Mouse (Mus musculus) limb, embryonic 13.5 days (tissue): ENCODE results near the gene Hoxd8. TPM values are rescaled to one million over a fixed set of nuclear protein-coding genes. Genes with fewer than 3 reads are reported as not detected.
A peak's percentile ranks its signal among the peaks of the same experiment; 100 is the strongest.

Source experiments
- ATAC-seq: fragments of 200-750 bp; cut with Nextera tagmentation; 2 replicates; pipeline ENCODE4 v1.8.0; 2017; ENCODE audit warnings: low read depth, moderate number of reproducible peaks, moderate TSS enrichment; ENCODE audit not compliant: low FRiP score
- H3K27ac ChIP-seq: fragments of 300-500 bp; sonication (generic); 2 replicates; pipeline ENCODE4 v1.5.1; 2015; ENCODE audit warnings: inconsistent platforms, mild to moderate bottlenecking, moderate library complexity
- H3K27me3 ChIP-seq: fragments of 300-500 bp; sonication (generic); 2 replicates; pipeline ENCODE4 v1.6.1; 2015; ENCODE audit warnings: mild to moderate bottlenecking, inconsistent platforms
- H3K36me3 ChIP-seq: fragments of 300-500 bp; sonication (generic); 2 replicates; pipeline ENCODE4 v1.6.1; 2015; ENCODE audit warnings: inconsistent platforms, mild to moderate bottlenecking, moderate library complexity
- H3K4me1 ChIP-seq: fragments of 300-500 bp; sonication (generic); 2 replicates; pipeline ENCODE4 v1.6.1; 2015; ENCODE audit warnings: inconsistent platforms
- H3K4me2 ChIP-seq: fragments of 300-500 bp; sonication (generic); replicated peaks from 2 replicates; pipeline ENCODE4 v1.6.1; 2015; ENCODE audit warnings: inconsistent platforms, mild to moderate bottlenecking, moderate library complexity
- H3K4me3 ChIP-seq: fragments of 300-500 bp; sonication (generic); 2 replicates; pipeline ENCODE4 v1.5.1; 2015; ENCODE audit warnings: moderate library complexity, mild to moderate bottlenecking, inconsistent platforms
- H3K9ac ChIP-seq: fragments of 300-500 bp; sonication (generic); 2 replicates; pipeline ENCODE4 v1.6.1; 2015; ENCODE audit warnings: mild to moderate bottlenecking, inconsistent platforms
- H3K9me3 ChIP-seq: fragments of 300-500 bp; sonication (generic); 2 replicates; pipeline ENCODE4 v1.6.1; 2016; ENCODE audit warnings: inconsistent platforms
- WGBS: fragments of 180-500 bp; shearing (Covaris S2); methylation state at CpG from one replicate; pipeline ENCODE4 v1.1.7; 2015; 5-methylcytosine and 5-hydroxymethylcytosine counted together
- polyA plus RNA-seq: library from polyadenylated mRNA; unstranded; fragments of >200 nt; fragmentation: Nextera tagmentation; extraction: Ambion mirVana; gene quantifications from 2 replicates; pipeline ENCODE4 v1.2.1, GENCODE M21; 2015

Gene Hoxd8
- polyA plus RNA-seq, 1 experiment from 2014 or later = 7.5 TPM

GRCm38 (mm10) chr2:74660421-74661375 is 43.7 kb upstream of the Hoxd8 start:
- Histone ChIP-seq H3K36me3 (0 out of 2 replicates have a peak, but pooled peaks cover 2% of the 10 kb centered on the region), H3K9me3 (no peaks in the 10 kb centered on the region), H3K9ac (peak overlapping the region; percentile 98), H3K4me3 (peak overlapping the region; percentile 63), H3K27ac (peak overlapping the region; percentile 95), H3K4me1 (peaks cover 16% of the 10 kb centered on the region), H3K4me2 (peak overlapping the region; percentile 74), H3K27me3 (peaks cover 49% of the 10 kb centered on the region)
- ATAC-seq = peak; percentile 42; the same call in 1 of the 2 replicates
- WGBS = 1% methylated on average over 30 of the region's 30 CpGs

DNA sequence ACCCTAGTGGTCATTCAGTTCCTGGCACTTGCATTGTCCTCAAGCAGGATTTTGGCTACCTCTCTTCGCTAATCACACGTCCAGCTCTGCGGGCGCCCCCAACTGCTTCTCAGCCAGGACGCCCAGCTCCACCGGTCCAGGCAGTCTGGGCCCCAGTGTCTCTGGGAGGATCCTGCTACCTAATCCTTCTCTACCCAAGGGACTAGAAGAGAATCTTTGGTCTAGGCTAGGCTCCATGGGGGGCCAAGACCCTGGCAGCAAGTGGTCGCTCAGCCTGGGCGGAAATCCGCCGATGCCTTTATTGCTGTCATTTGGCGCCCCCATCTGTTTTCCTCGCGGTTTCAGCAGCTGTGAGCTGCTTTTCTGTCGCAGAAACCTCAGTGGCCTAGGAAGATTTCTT is 42.7 kb upstream of the Hoxd8 start:
- H3K4me1 ChIP-seq = peaks cover 16% of the 10 kb centered on the region
- peak; percentile 38 for ATAC-seq
- H3K4me2 ChIP-seq = peak overlapping the region; percentile 74
- peak overlapping the region; percentile 63 for H3K4me3 ChIP-seq
- WGBS = under 1% methylated on average over 14 of the region's 14 CpGs
- H3K9me3 ChIP-seq = no peaks in the 10 kb centered on the region
- H3K27ac ChIP-seq = peak overlapping the region; percentile 95
- 0 out of 2 replicates have a peak, but pooled peaks cover 2% of the 10 kb centered on the region for H3K36me3 ChIP-seq
- H3K9ac ChIP-seq = peak overlapping the region; percentile 98
- peaks cover 51% of the 10 kb centered on the region for H3K27me3 ChIP-seq

GRCm38 (mm10) chr2:74663291-74663925 is 41.0 kb upstream of the Hoxd8 start:
- ATAC-seq = no peak
- Histone ChIP-seq H3K9ac (peak overlapping the region; percentile 64), H3K9me3 (no peaks in the 10 kb centered on the region), H3K4me1 (peaks cover 16% of the 10 kb centered on the region), H3K4me3 (peak overlapping the region; percentile 36), H3K27ac (peak overlapping the region; percentile 85), H3K27me3 (peaks cover 57% of the 10 kb centered on the region), H3K4me2 (peak overlapping the region; percentile 74), H3K36me3 (no peaks in the 10 kb centered on the region)
- 2% methylated on average over 18 of the region's 18 CpGs for WGBS

DNA sequence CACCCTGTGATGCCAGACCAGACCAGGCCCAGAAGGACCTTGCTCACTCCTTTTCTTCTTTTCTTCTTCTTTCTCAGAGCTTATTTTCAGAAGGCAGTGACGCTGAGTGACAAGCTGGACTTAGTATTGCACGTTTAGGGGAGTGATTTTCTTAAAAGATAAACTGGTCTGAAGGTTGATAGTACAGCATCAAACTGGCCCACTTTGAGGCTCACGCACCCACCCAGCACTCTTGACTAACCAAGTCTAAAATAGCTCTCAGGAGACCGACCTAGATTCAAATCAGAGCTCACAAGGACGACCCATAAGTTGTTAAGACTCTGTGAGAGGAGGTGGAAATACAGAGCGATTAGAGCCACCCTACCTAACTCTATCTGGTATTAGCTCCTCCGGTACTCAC is 38.0 kb upstream of the Hoxd8 start:
- H3K4me2 ChIP-seq = peak overlapping the region; percentile 68
- H3K9ac ChIP-seq = peak overlapping the region; percentile 75
- H3K4me1 ChIP-seq = peaks cover 11% of the 10 kb centered on the region; the same call in 1 of the 2 replicates
- ATAC-seq = no peak
- H3K4me3 ChIP-seq = peak overlapping the region; percentile 79
- H3K27ac ChIP-seq = peak overlapping the region; percentile 80
- H3K27me3 ChIP-seq = peaks cover 58% of the 10 kb centered on the region
- H3K9me3 ChIP-seq = no peaks in the 10 kb centered on the region
- WGBS = 6% methylated on average over 7 of the region's 7 CpGs
- H3K36me3 ChIP-seq = peaks cover 7% of the 10 kb centered on the region; the same call in 1 of the 2 replicates

- Histone ChIP-seq H3K4me1 (peaks cover 5% of the 10 kb centered on the region; the same call in 1 of the 2 replicates), H3K9me3 (no peaks in the 10 kb centered on the region), H3K4me2 (peak overlapping the region; percentile 68), H3K36me3 (peaks cover 7% of the 10 kb centered on the region; the same call in 1 of the 2 replicates), H3K27me3 (peaks cover 54% of the 10 kb centered on the region), H3K9ac (peak overlapping the region; percentile 97), H3K27ac (peak overlapping the region; percentile 96), H3K4me3 (peak overlapping the region; percentile 79)
- ATAC-seq = no peak
- 2% methylated on average over 36 of the region's 36 CpGs for WGBS
These were observed 37.1 kb upstream of the Hoxd8 start for GRCm38 (mm10) chr2:74667191-74667841.

- Histone ChIP-seq H3K36me3 (peaks cover 7% of the 10 kb centered on the region; the same call in 1 of the 2 replicates), H3K4me2 (peak within 1 kb of the TSS; percentile 68), H3K9ac (peak within 1 kb of the TSS; percentile 97), H3K27me3 (peaks cover 49% of the 10 kb centered on the region), H3K9me3 (no peaks in the 10 kb centered on the region), H3K4me1 (peaks cover 10% of the 10 kb centered on the region; the same call in 1 of the 2 replicates), H3K27ac (peak within 1 kb of the TSS; percentile 96), H3K4me3 (peak within 1 kb of the TSS; percentile 79)
- ATAC-seq = peak; percentile 86
- 0% methylated on average over 29 of the region's 51 CpGs for WGBS
These were observed 36.5 kb upstream of the Hoxd8 start, which contains the start of gene Hoxd13 for GRCm38 (mm10) chr2:74667842-74668357. TSS of gene Hoxd13 (plus strand) at chr2:74668310.

GRCm38 (mm10) chr2:74668370-74669229 is 35.8 kb upstream of the Hoxd8 start:
- WGBS = under 1% methylated on average over 65 of the region's 74 CpGs
- peaks cover 48% of the 10 kb centered on the region for H3K27me3 ChIP-seq
- peak overlapping the region; percentile 96 for H3K27ac ChIP-seq
- H3K9ac ChIP-seq = peak overlapping the region; percentile 97
- H3K4me3 ChIP-seq = peak overlapping the region; percentile 79
- peaks cover 7% of the 10 kb centered on the region; the same call in 1 of the 2 replicates for H3K36me3 ChIP-seq
- no peak for ATAC-seq
- H3K4me2 ChIP-seq = peak overlapping the region; percentile 68
- H3K9me3 ChIP-seq = no peaks in the 10 kb centered on the region
- H3K4me1 ChIP-seq = peaks cover 15% of the 10 kb centered on the region

- Histone ChIP-seq H3K4me1 (peaks cover 20% of the 10 kb centered on the region), H3K4me2 (peak overlapping the region; percentile 68), H3K27me3 (peaks cover 48% of the 10 kb centered on the region), H3K4me3 (peak overlapping the region; percentile 79), H3K36me3 (peaks cover 7% of the 10 kb centered on the region; the same call in 1 of the 2 replicates), H3K9ac (peak overlapping the region; percentile 97), H3K27ac (peak overlapping the region; percentile 96), H3K9me3 (no peaks in the 10 kb centered on the region)
- ATAC-seq = no peak
- 0% methylated on average over 3 of the region's 3 CpGs for WGBS
These were observed 35.2 kb upstream of the Hoxd8 start for GRCm38 (mm10) chr2:74669230-74669578.

GRCm38 (mm10) chr2:74669650-74670235 is 34.7 kb upstream of the Hoxd8 start:
- H3K36me3 ChIP-seq = peaks cover 7% of the 10 kb centered on the region; the same call in 1 of the 2 replicates
- peak overlapping the region; percentile 97 for H3K9ac ChIP-seq
- ATAC-seq = no peak
- no peaks in the 10 kb centered on the region for H3K9me3 ChIP-seq
- peaks cover 21% of the 10 kb centered on the region for H3K4me1 ChIP-seq
- WGBS = 5% methylated on average over 14 of the region's 14 CpGs
- peak overlapping the region; percentile 96; the same call in 1 of the 2 replicates for H3K27ac ChIP-seq
- peaks cover 48% of the 10 kb centered on the region for H3K27me3 ChIP-seq
- peak overlapping the region; percentile 68 for H3K4me2 ChIP-seq
- H3K4me3 ChIP-seq = peak overlapping the region; percentile 79

GRCm38 (mm10) chr2:74670632-74671188 is 33.7 kb upstream of the Hoxd8 start:
- Histone ChIP-seq H3K4me3 (peak overlapping the region; percentile 79), H3K9ac (peak overlapping the region; percentile 97), H3K4me1 (peaks cover 28% of the 10 kb centered on the region), H3K27me3 (peaks cover 55% of the 10 kb centered on the region), H3K36me3 (peaks cover 7% of the 10 kb centered on the region; the same call in 1 of the 2 replicates), H3K27ac (peak overlapping the region; percentile 61; the same call in 1 of the 2 replicates), H3K4me2 (peak overlapping the region; percentile 75), H3K9me3 (no peaks in the 10 kb centered on the region)
- WGBS = 7% methylated on average over 3 of the region's 3 CpGs
- ATAC-seq = no peak
